Mouse (Mus musculus): ENCODE results near the gene Elf1.

DNA sequence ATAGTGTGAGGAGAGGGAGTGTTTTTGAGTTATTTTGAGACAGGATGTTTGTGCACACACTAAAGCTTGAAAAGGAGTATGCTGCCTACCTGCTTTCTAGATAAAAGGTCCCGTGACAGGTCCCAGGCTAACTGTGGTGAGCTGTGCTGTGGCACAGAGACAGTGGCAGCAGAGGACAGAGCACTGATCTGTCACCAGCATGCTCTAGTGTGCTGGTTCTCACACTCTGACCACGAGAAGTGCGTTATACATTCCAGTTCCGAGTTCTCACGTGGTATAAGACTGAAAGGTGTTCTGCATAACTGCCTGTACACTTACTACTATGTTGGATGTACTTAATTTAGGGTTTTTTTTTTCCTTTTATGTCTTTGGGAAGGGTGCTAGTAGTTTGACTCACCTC lies 56.5 kb downstream of the Elf1 start:
- no peak for TF ChIP-seq CTCF (IDR thresholded peaks at IDR 0.05; ENCODE audit: low read depth, low read length)
- no peak for TF ChIP-seq POLR2A (IDR thresholded peaks at IDR 0.05; ENCODE audit: extremely low read depth, insufficient read depth, low read length)
